Mouse (Mus musculus): ENCODE data around the gene Slc35b4.

GRCm38 (mm10) chr6:34116838-34117478, 60.0 kb downstream of the Slc35b4 start:
- TF ChIP-seq POLR2A (IDR thresholded peaks at IDR 0.05; ENCODE audit: extremely low read depth, insufficient read depth, low read length) (no peak), CTCF (IDR thresholded peaks at IDR 0.05; ENCODE audit: extremely low read depth, insufficient read depth, low read length) (no peak)
